Mouse (Mus musculus) myocyte (in vitro differentiated cells): Measurements from ENCODE around the gene Bzw1. TPM values are rescaled to one million over a fixed set of nuclear protein-coding genes. Genes with fewer than 3 reads are reported as not detected.
A peak's percentile ranks its signal among the peaks of the same experiment; 100 is the strongest.

Source experiments
- H3K27me3 ChIP-seq: one replicate; pipeline ENCODE4 v1.6.1; 2011; ENCODE audit not compliant: control insufficient read depth, insufficient read depth, insufficient read length
- H3K36me3 ChIP-seq: one replicate; pipeline ENCODE4 v1.6.1; 2011; ENCODE audit not compliant: control insufficient read depth, insufficient read depth
- H3K4me2 ChIP-seq: one replicate; pipeline ENCODE4 v1.6.1; 2011; ENCODE audit warnings: low read depth, control low read depth
- H3K4me3 ChIP-seq: one replicate; pipeline ENCODE4 v1.5.1; 2011; ENCODE audit warnings: mild to moderate bottlenecking, control low read depth, moderate library complexity
- H3K79me2 ChIP-seq: one replicate; pipeline ENCODE4 v1.6.1; 2011; ENCODE audit not compliant: control insufficient read depth, insufficient read depth
- H3ac ChIP-seq: one replicate; pipeline ENCODE4 v1.6.1; 2011; ENCODE audit not compliant: control insufficient read depth, insufficient read length
- CEBPB ChIP-seq: IDR thresholded peaks from 2 replicates; pipeline ENCODE4 v1.6.1; 2011; ENCODE audit warnings: mild to moderate bottlenecking, moderate library complexity; ENCODE audit not compliant: poor library complexity, insufficient read depth, severe bottlenecking
- E2F4 ChIP-seq: IDR thresholded peaks from one replicate; pipeline ENCODE4 v1.6.1; 2011; ENCODE audit warnings: mild to moderate bottlenecking, control low read depth, moderate library complexity; ENCODE audit not compliant: insufficient read depth
- MAX ChIP-seq: IDR thresholded peaks from one replicate; pipeline ENCODE4 v1.6.1; 2011; ENCODE audit warnings: low read depth, mild to moderate bottlenecking, control low read depth
- MYOD1 ChIP-seq, 3 experiments: IDR thresholded peaks; one replicate each; pipeline ENCODE4 v1.6.1; 2011; ENCODE audit warnings: control low read depth in 2 of 3, low read depth in 2 of 3, mild to moderate bottlenecking in 2 of 3, moderate library complexity in 1 of 3; ENCODE audit not compliant: insufficient read length in 2 of 3, control insufficient read depth in 1 of 3
- MYOG ChIP-seq, 3 experiments: IDR thresholded peaks; one replicate each; pipeline ENCODE4 v1.6.1; 2011; ENCODE audit warnings: control low read depth in 2 of 3, low read depth in 2 of 3, mild to moderate bottlenecking in 2 of 3; ENCODE audit not compliant: insufficient read length in 2 of 3, control insufficient read depth in 1 of 3, insufficient read depth in 1 of 3
- POLR2A ChIP-seq: IDR thresholded peaks from one replicate; pipeline ENCODE4 v1.6.1; 2011; ENCODE audit warnings: low read depth, mild to moderate bottlenecking, control low read depth, moderate library complexity; ENCODE audit not compliant: insufficient read length
- POLR2AphosphoS2 ChIP-seq: IDR thresholded peaks from one replicate; pipeline ENCODE4 v1.6.1; 2011; ENCODE audit warnings: low read depth, control low read depth; ENCODE audit not compliant: insufficient read length
- REST ChIP-seq: IDR thresholded peaks from one replicate; pipeline ENCODE4 v1.6.1; 2011; ENCODE audit warnings: mild to moderate bottlenecking, control low read depth, moderate library complexity; ENCODE audit not compliant: insufficient read depth, insufficient read length
- SRF ChIP-seq: IDR thresholded peaks from one replicate; pipeline ENCODE4 v1.6.1; 2011; ENCODE audit warnings: low read depth; ENCODE audit not compliant: control insufficient read depth, insufficient read length
- TCF12 ChIP-seq: IDR thresholded peaks from one replicate; pipeline ENCODE4 v1.6.1; 2011; ENCODE audit warnings: mild to moderate bottlenecking, control low read depth; ENCODE audit not compliant: poor library complexity, insufficient read depth, severe bottlenecking
- TCF3 ChIP-seq: IDR thresholded peaks from one replicate; pipeline ENCODE4 v1.6.1; 2011; ENCODE audit warnings: low read depth, control low read depth; ENCODE audit not compliant: insufficient read length
- USF1 ChIP-seq: IDR thresholded peaks from one replicate; pipeline ENCODE4 v1.6.1; 2011; ENCODE audit warnings: low read depth, mild to moderate bottlenecking, control low read depth, moderate library complexity
- polyA plus RNA-seq: library from polyadenylated mRNA; unstranded; fragments of >200 nt; fragmentation: generic; extraction: Trizol; gene quantifications from one replicate; pipeline ENCODE4 v1.2.1, GENCODE M21; 2012; ENCODE audit warnings: missing spikeins

Bzw1 gene
- polyA plus RNA-seq, 1 experiment, result 34.7 TPM

- TF ChIP-seq REST (no peak), CEBPB (peak; percentile 54; the same call in 1 of the 2 replicates)
- Histone ChIP-seq H3K4me3 (no peak overlapping the region), H3K4me2 (no peak overlapping the region), H3K79me2 (no peaks in the 10 kb centered on the region), H3ac (no peak overlapping the region), H3K36me3 (no peaks in the 10 kb centered on the region), H3K27me3 (no peaks in the 10 kb centered on the region)
Measured at GRCm38 (mm10) chr1:58382586-58383281, 10.0 kb upstream of the Bzw1 start.

GRCm38 (mm10) chr1:58391421-58392267, 1.1 kb upstream of the Bzw1 start:
- TF ChIP-seq MYOD1 (IDR thresholded peaks at IDR 0.05; ENCODE audit: control insufficient read depth in 1 of 3, insufficient read length in 2 of 3, low read depth in 2 of 3) (no peak), USF1 (no peak), MAX (no peak), CEBPB (no peak), REST (no peak)
- Histone ChIP-seq H3K4me3 (peak overlapping the region; percentile 97), H3K27me3 (no peaks in the 10 kb centered on the region), H3K79me2 (peaks cover 49% of the 10 kb centered on the region), H3K36me3 (peaks cover 17% of the 10 kb centered on the region), H3ac (peak overlapping the region; percentile 37), H3K4me2 (peak overlapping the region; percentile 96)

- Histone ChIP-seq H3K4me3 (peak overlapping the region; percentile 97), H3ac (peak overlapping the region; percentile 37), H3K79me2 (peaks cover 55% of the 10 kb centered on the region), H3K27me3 (no peaks in the 10 kb centered on the region), H3K36me3 (peaks cover 23% of the 10 kb centered on the region), H3K4me2 (peak overlapping the region; percentile 96)
- TF ChIP-seq E2F4 (no peak), SRF (no peak), POLR2AphosphoS2 (no peak), USF1 (no peak), MAX (no peak), REST (no peak), TCF12 (no peak), CEBPB (no peak), POLR2A (no peak), TCF3 (no peak), MYOD1 (IDR thresholded peaks at IDR 0.05; ENCODE audit: control insufficient read depth in 1 of 3, insufficient read length in 2 of 3, low read depth in 2 of 3) (no peak), MYOG (IDR thresholded peaks at IDR 0.05; ENCODE audit: control insufficient read depth in 1 of 3, insufficient read depth in 1 of 3, insufficient read length in 2 of 3, low read depth in 2 of 3) (no peak)
Measured at GRCm38 (mm10) chr1:58392268-58392651, 438 bp upstream of the Bzw1 start.

- peak overlapping the region; percentile 97 for H3K4me3 ChIP-seq
- no peaks in the 10 kb centered on the region for H3K27me3 ChIP-seq
Measured at GRCm38 (mm10) chr1:58393284-58394195, 842 bp downstream of the Bzw1 start.

DNA sequence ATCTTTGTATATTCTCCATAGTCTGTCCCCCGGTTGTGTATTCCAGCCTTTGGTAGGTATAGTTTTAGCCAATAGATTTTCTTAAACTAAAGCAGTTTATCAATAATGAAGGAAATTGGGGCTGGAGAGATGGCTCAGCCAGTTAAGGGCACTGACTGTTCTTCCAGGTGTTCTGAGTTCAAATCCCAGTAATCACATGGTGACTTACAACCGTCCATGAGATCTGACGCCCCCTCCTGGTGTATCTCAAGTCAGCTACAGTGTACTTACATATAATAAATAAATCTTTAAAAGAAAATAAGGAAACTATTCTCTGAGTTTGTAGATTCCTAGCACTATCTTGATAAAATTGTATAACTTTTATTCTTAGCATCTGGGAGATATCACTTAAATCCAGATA, 2.6 kb downstream of the Bzw1 start:
- peaks cover 53% of the 10 kb centered on the region for H3K36me3 ChIP-seq
- H3K4me3 ChIP-seq, result no peak overlapping the region
- TF ChIP-seq MYOG (IDR thresholded peaks at IDR 0.05; ENCODE audit: control insufficient read depth in 1 of 3, insufficient read depth in 1 of 3, insufficient read length in 2 of 3, low read depth in 2 of 3) (no peak), MAX (no peak), MYOD1 (IDR thresholded peaks at IDR 0.05; ENCODE audit: control insufficient read depth in 1 of 3, insufficient read length in 2 of 3, low read depth in 2 of 3) (no peak), POLR2A (no peak), TCF12 (no peak), USF1 (no peak), REST (no peak), E2F4 (no peak), SRF (no peak), CEBPB (no peak), POLR2AphosphoS2 (no peak), TCF3 (no peak)
- no peak overlapping the region for H3ac ChIP-seq
- no peaks in the 10 kb centered on the region for H3K27me3 ChIP-seq
- H3K4me2 ChIP-seq, result no peak overlapping the region
- peaks cover 59% of the 10 kb centered on the region for H3K79me2 ChIP-seq

More at GRCm38 (mm10) chr1:58393284-58394195, 842 bp downstream of the Bzw1 start:
- peaks cover 59% of the 10 kb centered on the region for H3K79me2 ChIP-seq
- peak overlapping the region; percentile 78 for H3K4me2 ChIP-seq
- H3K36me3 ChIP-seq, result peaks cover 36% of the 10 kb centered on the region
- TF ChIP-seq MYOD1 (IDR thresholded peaks at IDR 0.05; ENCODE audit: control insufficient read depth in 1 of 3, insufficient read length in 2 of 3, low read depth in 2 of 3) (peak in 1 of 3 experiments; percentile 2), USF1 (no peak)
- H3ac ChIP-seq, result peak overlapping the region; percentile 37
